Mouse (Mus musculus): ENCODE measurements around the gene Cab39. TPM values are rescaled to one million over a fixed set of nuclear protein-coding genes. Genes with fewer than 3 reads are reported as not detected.
A peak's percentile ranks its signal among the peaks of the same experiment; 100 is the strongest.

The Cab39 gene
- polyA plus RNA-seq, 1 experiment: 38.6 TPM

GRCm38 (mm10) chr1:85898761-85899387, 105.6 kb downstream of the Cab39 start:
- peak overlapping the region; percentile 69 for H3K4me3 ChIP-seq (ENCODE audit: control insufficient read depth, low read depth, low read length)
- H3K4me1 ChIP-seq (ENCODE audit: control insufficient read depth, insufficient read depth, low read length): peaks cover 38% of the 10 kb centered on the region
- H3K36me3 ChIP-seq (ENCODE audit: control insufficient read depth, insufficient read depth, low read length): no peaks in the 10 kb centered on the region
- TF ChIP-seq POLR2A (IDR thresholded peaks at IDR 0.05; ENCODE audit: control insufficient read depth, low read depth, low read length): no peak
- no peak for TF ChIP-seq CTCF (IDR thresholded peaks at IDR 0.05; ENCODE audit: control insufficient read depth, insufficient read depth, insufficient replicate concordance, low read depth, low read length)
- no peak overlapping the region for H3K27ac ChIP-seq (ENCODE audit: control insufficient read depth, insufficient read depth, low read depth, low read length)
- no peaks in the 10 kb centered on the region for H3K27me3 ChIP-seq (ENCODE audit: control insufficient read depth, insufficient read depth, low read length)

- no peaks in the 10 kb centered on the region for H3K27me3 ChIP-seq (ENCODE audit: control insufficient read depth, insufficient read depth, low read length)
- H3K36me3 ChIP-seq (ENCODE audit: control insufficient read depth, insufficient read depth, low read length): no peaks in the 10 kb centered on the region
- H3K4me3 ChIP-seq (ENCODE audit: control insufficient read depth, low read depth, low read length): peak overlapping the region; percentile 69
- no peak for TF ChIP-seq POLR2A (IDR thresholded peaks at IDR 0.05; ENCODE audit: control insufficient read depth, low read depth, low read length)
- no peak for TF ChIP-seq CTCF (IDR thresholded peaks at IDR 0.05; ENCODE audit: control insufficient read depth, insufficient read depth, insufficient replicate concordance, low read depth, low read length)
- peaks cover 35% of the 10 kb centered on the region for H3K4me1 ChIP-seq (ENCODE audit: control insufficient read depth, insufficient read depth, low read length)
- 0 out of 2 replicates have a peak overlapping the region, but pooled peaks have one; percentile 26 for H3K27ac ChIP-seq (ENCODE audit: control insufficient read depth, insufficient read depth, low read depth, low read length)
Observed at GRCm38 (mm10) chr1:85899388-85899761, 106.1 kb downstream of the Cab39 start.

GRCm38 (mm10) chr1:85900521-85901333, 107.5 kb downstream of the Cab39 start:
- TF ChIP-seq CTCF (IDR thresholded peaks at IDR 0.05; ENCODE audit: control insufficient read depth, insufficient read depth, insufficient replicate concordance, low read depth, low read length) (no peak), POLR2A (IDR thresholded peaks at IDR 0.05; ENCODE audit: control insufficient read depth, low read depth, low read length) (no peak)
- Histone ChIP-seq H3K36me3 (ENCODE audit: control insufficient read depth, insufficient read depth, low read length) (no peaks in the 10 kb centered on the region), H3K27ac (ENCODE audit: control insufficient read depth, insufficient read depth, low read depth, low read length) (no peak overlapping the region), H3K27me3 (ENCODE audit: control insufficient read depth, insufficient read depth, low read length) (no peaks in the 10 kb centered on the region), H3K4me1 (ENCODE audit: control insufficient read depth, insufficient read depth, low read length) (peaks cover 28% of the 10 kb centered on the region), H3K4me3 (ENCODE audit: control insufficient read depth, low read depth, low read length) (no peak overlapping the region)

Other genes starting within 250 kb of the Cab39 start
- gene G530012D18Rik, start 217.8 kb upstream of the Cab39 start, polyA plus RNA-seq (2012; rRNA removed): not detected in 2 replicates
- 0.38 and 0.63 TPM in 2 replicates for gene Sp110, start 194.6 kb upstream of the Cab39 start, polyA plus RNA-seq (2012; rRNA removed)
- gene Sp140, start 193.1 kb upstream of the Cab39 start, polyA plus RNA-seq (2012; rRNA removed): 0.27 and 0.30 TPM in 2 replicates
- gene Sp100, start 143.5 kb upstream of the Cab39 start, polyA plus RNA-seq (2012; rRNA removed): 0.79 and 1.1 TPM in 2 replicates
- gene A630001G21Rik, start 14.8 kb upstream of the Cab39 start, polyA plus RNA-seq (2012; rRNA removed): 0.35 TPM in 1 of 2 replicates, not detected in the other
- gene Itm2c, start 100.8 kb downstream of the Cab39 start, polyA plus RNA-seq (2012; rRNA removed): 69.6 and 72.5 TPM in 2 replicates
- gene 4933407L21Rik, start 135.0 kb downstream of the Cab39 start, polyA plus RNA-seq (2012; rRNA removed): 1.6 TPM in 2 replicates
- gene Gpr55, start 167.6 kb downstream of the Cab39 start, polyA plus RNA-seq (2012; rRNA removed): 4.2 and 5.2 TPM in 2 replicates
- gene Spata3, start 223.4 kb downstream of the Cab39 start, polyA plus RNA-seq (2012; rRNA removed): 1,427 and 1,457 TPM in 2 replicates